Mouse (Mus musculus) heart, postnatal 0 days (tissue): ENCODE data around the gene Rho. TPM values are rescaled to one million over a fixed set of nuclear protein-coding genes. Genes with fewer than 3 reads are reported as not detected.
A peak's percentile ranks its signal among the peaks of the same experiment; 100 is the strongest.

Experiments
- ATAC-seq: fragments of 200-750 bp; cut with Nextera tagmentation; 2 replicates; pipeline ENCODE4 v1.8.0; 2017; ENCODE audit warnings: low read depth, moderate number of reproducible peaks, moderate library complexity; ENCODE audit not compliant: insufficient read depth
- DNase-seq: peaks from one replicate; pipeline ENCODE4 v3.0.0-alpha.2; 2016; ENCODE audit warnings: low spot score
- H3K27ac ChIP-seq: fragments of 300-500 bp; sonication (generic); 2 replicates; pipeline ENCODE4 v1.5.1; 2014; ENCODE audit warnings: low read depth, mild to moderate bottlenecking
- H3K27me3 ChIP-seq: fragments of 300-500 bp; sonication (generic); 2 replicates; pipeline ENCODE4 v1.6.1; 2014; ENCODE audit warnings: low read length, mixed read lengths; ENCODE audit not compliant: control insufficient read depth, insufficient read depth
- H3K36me3 ChIP-seq: fragments of 300-500 bp; sonication (generic); replicated peaks from 2 replicates; pipeline ENCODE4 v1.6.1; 2014; ENCODE audit warnings: low read length, mixed read lengths; ENCODE audit not compliant: control insufficient read depth, insufficient read depth
- H3K4me1 ChIP-seq: fragments of 300-500 bp; sonication (generic); 2 replicates; pipeline ENCODE4 v1.6.1; 2014; ENCODE audit warnings: antibody characterized with exemption; ENCODE audit not compliant: control insufficient read depth, insufficient read depth
- H3K4me2 ChIP-seq: fragments of 300-500 bp; sonication (generic); 2 replicates; pipeline ENCODE4 v1.6.1; 2014; ENCODE audit warnings: low read depth, mild to moderate bottlenecking, low read length, moderate library complexity
- H3K4me3 ChIP-seq: fragments of 300-500 bp; sonication (generic); 2 replicates; pipeline ENCODE4 v1.5.1; 2014; ENCODE audit warnings: low read depth, low read length
- H3K9ac ChIP-seq: fragments of 300-500 bp; sonication (generic); replicated peaks from 2 replicates; pipeline ENCODE4 v1.6.1; 2014; ENCODE audit warnings: low read depth, low read length, mixed read lengths
- H3K9me3 ChIP-seq: fragments of 300-500 bp; sonication (generic); replicated peaks from 2 replicates; pipeline ENCODE4 v1.6.1; 2016; ENCODE audit warnings: low read length; ENCODE audit not compliant: control insufficient read depth
- CTCF ChIP-seq: IDR thresholded peaks from 2 replicates; pipeline ENCODE4 v1.5.1; 2016; ENCODE audit warnings: antibody characterized with exemption, control low read depth, low read depth
- EP300 ChIP-seq: IDR thresholded peaks from 2 replicates; pipeline ENCODE4 v1.6.1; 2016; ENCODE audit warnings: antibody characterized with exemption, low read depth
- WGBS: fragments of 180-500 bp; shearing (Covaris S2); extraction: QIAGEN DNeasy Blood & Tissue Kit; methylation state at CpG from one replicate; pipeline ENCODE4 v1.1.7; 2014; 5-methylcytosine and 5-hydroxymethylcytosine counted together
- polyA plus RNA-seq: library from polyadenylated mRNA; unstranded; fragments of >200 nt; fragmentation: Nextera tagmentation; extraction: Ambion mirVana; gene quantifications from 2 replicates; pipeline ENCODE4 v1.2.1, GENCODE M21; 2015
- total RNA-seq: library from RNA; depleted of rRNA; stranded (reverse); fragments of >200 nt; gene quantifications from 2 replicates; pipeline ENCODE4 v1.2.3, GENCODE M21; 2014; ENCODE audit warnings: low replicate concordance; rRNA removed

Rho gene
- total and polyA plus RNA-seq, 2 experiments from 2014 or later: 1.3 TPM; not detected in 1

DNA sequence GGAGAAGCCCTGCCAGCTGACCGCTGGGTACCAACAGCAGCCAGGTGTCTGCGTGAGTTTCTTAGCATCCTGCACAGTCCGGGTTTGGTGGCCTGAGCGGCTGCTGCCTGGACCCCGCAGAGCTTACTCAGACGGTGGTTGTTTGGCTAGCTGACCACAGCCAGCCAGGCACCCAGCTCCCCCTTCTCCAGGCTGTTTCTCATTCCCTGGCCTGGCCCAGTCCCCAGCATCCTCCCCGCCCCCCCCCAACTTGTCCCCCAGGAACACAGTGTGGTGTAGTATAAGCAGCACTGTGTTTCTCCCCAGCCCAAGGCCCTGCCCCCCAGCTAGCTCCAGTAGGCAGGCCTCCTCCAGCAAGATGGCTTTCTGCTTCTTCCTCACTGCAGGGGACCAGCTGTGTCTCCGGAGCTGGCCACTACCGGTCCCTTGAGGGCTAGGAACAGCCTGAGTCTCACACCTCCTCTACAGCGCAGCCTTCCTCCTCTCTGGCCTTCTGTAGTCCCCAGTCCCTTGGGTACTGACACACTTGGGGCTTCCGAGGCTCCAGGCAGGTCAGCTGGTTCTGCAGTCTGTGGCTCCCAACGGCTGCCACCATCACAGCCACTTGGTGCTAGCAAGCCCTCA lies 55.0 kb downstream of the Rho start:
- H3K36me3 ChIP-seq: no peaks in the 10 kb centered on the region; the same call in 1 of the 2 replicates
- peak; percentile 16; the same call in 1 of the 2 replicates for ATAC-seq
- H3K4me3 ChIP-seq: no peak overlapping the region; the same call in 1 of the 2 replicates

DNA sequence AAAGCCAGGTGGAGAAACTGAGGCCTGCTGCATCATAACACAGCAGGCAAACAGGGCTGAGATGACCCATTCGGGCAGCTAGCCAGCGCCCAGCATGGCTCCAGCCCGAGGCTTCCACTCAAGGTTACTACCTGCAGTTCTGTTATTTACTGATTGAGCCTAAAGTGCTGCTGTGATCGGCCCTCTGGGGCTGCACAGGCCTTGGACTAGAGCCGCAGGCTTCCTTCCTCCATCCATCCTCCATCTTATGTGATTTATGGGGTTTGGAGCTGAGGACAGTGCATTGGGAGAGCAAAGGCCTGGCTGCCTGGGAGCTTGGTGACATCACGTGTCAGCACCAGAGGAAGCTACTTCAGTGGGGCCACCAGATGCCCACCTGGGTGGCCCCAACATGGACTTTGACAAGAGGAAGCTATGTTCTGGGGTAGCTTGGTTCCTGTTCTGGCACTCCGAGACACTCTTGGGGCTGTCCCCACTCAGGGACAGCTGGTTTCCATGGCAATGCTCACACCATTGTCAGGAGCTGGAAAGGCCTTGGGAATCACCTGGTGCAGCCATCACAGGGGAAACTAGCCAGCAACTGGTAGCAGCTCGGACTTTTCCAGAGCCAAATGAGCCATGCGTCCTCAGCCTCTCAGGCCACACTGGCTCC lies 55.7 kb downstream of the Rho start:
- Histone ChIP-seq H3K27me3 (no peaks in the 10 kb centered on the region; the same call in none of the 2 replicates), H3K4me3 (no peak overlapping the region), H3K4me1 (peaks cover 14% of the 10 kb centered on the region), H3K9me3 (no peaks in the 10 kb centered on the region), H3K27ac (no peak overlapping the region), H3K36me3 (no peaks in the 10 kb centered on the region; the same call in 1 of the 2 replicates), H3K4me2 (peak overlapping the region; percentile 64), H3K9ac (no peak overlapping the region)
- TF ChIP-seq EP300 (no peak), CTCF (no peak)
- DNase-seq (no peak), ATAC-seq (no peak)
- 64% methylated on average over 9 of the region's 9 CpGs for WGBS

More for the DNA sequence above, 55.0 kb downstream of the Rho start:
- no peak for DNase-seq
- H3K9ac ChIP-seq: no peak overlapping the region
- peak overlapping the region; percentile 64 for H3K4me2 ChIP-seq
- H3K9me3 ChIP-seq: no peaks in the 10 kb centered on the region
- 54% methylated on average over 12 of the region's 12 CpGs for WGBS
- peaks cover 14% of the 10 kb centered on the region for H3K4me1 ChIP-seq
- TF ChIP-seq EP300 (no peak), CTCF (no peak)
- H3K27me3 ChIP-seq: no peaks in the 10 kb centered on the region; the same call in 1 of the 2 replicates
- H3K27ac ChIP-seq: no peak overlapping the region

DNA sequence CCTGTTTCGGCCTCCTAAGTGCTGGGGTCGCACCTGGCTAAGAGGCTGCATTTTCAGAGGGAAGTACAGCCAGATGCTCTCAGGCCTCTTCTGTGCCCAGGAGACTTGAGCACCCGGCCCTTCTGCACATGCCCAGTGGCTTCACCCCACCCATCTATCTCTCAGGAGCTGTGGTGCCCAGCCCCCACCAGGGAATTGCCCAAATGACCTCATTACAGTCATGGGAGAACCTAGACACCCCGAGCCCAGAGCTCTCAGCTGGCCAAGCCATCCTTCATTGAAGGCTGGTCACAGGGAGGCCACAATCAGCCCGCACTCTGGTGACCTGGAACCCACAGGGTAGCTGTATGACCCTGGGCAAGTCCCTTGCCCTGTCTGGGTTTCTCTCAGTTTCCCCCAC lies 57.5 kb downstream of the Rho start:
- H3K4me2 ChIP-seq: peak overlapping the region; percentile 64
- peaks cover 18% of the 10 kb centered on the region for H3K27me3 ChIP-seq
- H3K27ac ChIP-seq: peak overlapping the region; percentile 7; the same call in 1 of the 2 replicates
- TF ChIP-seq CTCF (no peak), EP300 (no peak)
- H3K4me1 ChIP-seq: peaks cover 12% of the 10 kb centered on the region; the same call in 1 of the 2 replicates
- DNase-seq (no peak), ATAC-seq (no peak)
- no peak overlapping the region for H3K9ac ChIP-seq
- H3K4me3 ChIP-seq: peak overlapping the region; percentile 65
- WGBS: 68% methylated on average over 5 of the region's 5 CpGs
- H3K36me3 ChIP-seq: no peaks in the 10 kb centered on the region; the same call in 1 of the 2 replicates
- H3K9me3 ChIP-seq: no peaks in the 10 kb centered on the region

DNA sequence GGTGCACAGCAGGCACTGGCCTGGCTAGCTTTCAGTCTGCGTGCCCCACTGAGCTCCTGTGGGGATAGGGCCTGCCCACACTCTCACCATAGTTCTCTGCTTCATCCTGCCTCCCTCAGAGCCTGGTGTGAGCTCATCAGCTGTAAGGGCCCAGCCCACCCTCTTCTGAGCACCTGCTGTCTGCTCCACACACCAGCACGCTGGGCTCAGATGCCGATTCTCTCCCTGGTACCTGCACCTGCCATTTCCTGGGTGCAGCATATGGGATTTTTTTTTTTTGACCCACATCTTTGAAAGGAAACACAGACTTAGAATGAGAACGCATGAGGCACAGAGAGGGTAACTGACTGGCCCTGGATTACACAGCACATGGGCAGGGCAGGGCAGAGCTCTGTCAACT lies 58.1 kb downstream of the Rho start:
- Histone ChIP-seq H3K4me1 (peaks cover 12% of the 10 kb centered on the region; the same call in 1 of the 2 replicates), H3K27ac (peak overlapping the region; percentile 8; the same call in 1 of the 2 replicates)

More for the DNA sequence above, 58.1 kb downstream of the Rho start:
- TF ChIP-seq EP300 (no peak), CTCF (no peak)
- peaks cover 24% of the 10 kb centered on the region for H3K27me3 ChIP-seq
- DNase-seq (no peak), ATAC-seq (no peak)
- 65% methylated on average over 4 of the region's 4 CpGs for WGBS
- peak overlapping the region; percentile 65 for H3K4me3 ChIP-seq
- no peaks in the 10 kb centered on the region; the same call in 1 of the 2 replicates for H3K36me3 ChIP-seq
- H3K9ac ChIP-seq: no peak overlapping the region
- H3K4me2 ChIP-seq: peak overlapping the region; percentile 64
- peaks cover 5% of the 10 kb centered on the region; the same call in 1 of the 2 replicates for H3K9me3 ChIP-seq

Other genes starting within 250 kb of the Rho start
- 0.23 and 2.3 TPM in 2 replicates for gene Tmem40, start 169.3 kb upstream of the Rho start, total RNA-seq
- 0.26 and 0.40 TPM in 2 replicates for gene Tmem40, start 169.3 kb upstream of the Rho start, polyA plus RNA-seq
- 50.9 and 56.5 TPM in 2 replicates for gene Cand2, start 157.2 kb upstream of the Rho start, total RNA-seq
- gene Cand2, start 157.2 kb upstream of the Rho start, polyA plus RNA-seq: 29.2 and 30.0 TPM in 2 replicates
- 1,019 and 1,034 TPM in 2 replicates for gene Rpl32, start 123.0 kb upstream of the Rho start, total RNA-seq
- gene Rpl32, start 123.0 kb upstream of the Rho start, polyA plus RNA-seq: 1,074 and 1,115 TPM in 2 replicates
- 1.5 TPM in 1 of 2 replicates, not detected in the other for gene Efcab12, start 93.3 kb upstream of the Rho start, total RNA-seq
- 0.29 and 0.30 TPM in 2 replicates for gene Efcab12, start 93.3 kb upstream of the Rho start, polyA plus RNA-seq
- gene Mbd4, start 78.4 kb upstream of the Rho start, total RNA-seq: 1.2 and 1.5 TPM in 2 replicates
- 3.4 and 4.8 TPM in 2 replicates for gene Mbd4, start 78.4 kb upstream of the Rho start, polyA plus RNA-seq
- 17.8 and 25.8 TPM in 2 replicates for gene Ift122, start 78.3 kb upstream of the Rho start, total RNA-seq
- 13.3 and 13.5 TPM in 2 replicates for gene Ift122, start 78.3 kb upstream of the Rho start, polyA plus RNA-seq
- gene H1foo, start 13.2 kb downstream of the Rho start, total RNA-seq: not detected in 2 replicates
- not detected in 2 replicates for gene H1foo, start 13.2 kb downstream of the Rho start, polyA plus RNA-seq
- gene Plxnd1, start 63.3 kb downstream of the Rho start, total RNA-seq: 82.4 and 166 TPM in 2 replicates
- 28.1 and 37.7 TPM in 2 replicates for gene Plxnd1, start 63.3 kb downstream of the Rho start, polyA plus RNA-seq